Mouse (Mus musculus): ENCODE measurements around the gene Col4a3bp. TPM values are rescaled to one million over a fixed set of nuclear protein-coding genes. Genes with fewer than 3 reads are reported as not detected.

The Col4a3bp gene
- 7.7 and 9.2 TPM in 2 replicates for polyA plus RNA-seq (2015; fragmentation: Nextera tagmentation; extraction: Ambion mirVana)

- WGBS = under 1% methylated on average over 36 of the region's 50 CpGs
- Histone ChIP-seq H3K27me3 (replicated peaks) (no peaks in the 10 kb centered on the region), H3K4me1 (peaks cover 15% of the 10 kb centered on the region), H3K4me2 (peak within 1 kb of the TSS; percentile 76), H3K9me3 (no peaks in the 10 kb centered on the region), H3K4me3 (peak within 1 kb of the TSS; percentile 88), H3K27ac (peak within 1 kb of the TSS; percentile 98), H3K9ac (peak within 1 kb of the TSS; percentile 93), H3K36me3 (replicated peaks) (no peaks in the 10 kb centered on the region)
- ATAC-seq (replicated peaks) = peak; percentile 99
These were observed at the start of gene Col4a3bp, which contains the start of gene Polk for GRCm38 (mm10) chr13:96542081-96542889. TSS of gene Col4a3bp (plus strand) at chr13:96542618. TSS of gene Polk (minus strand) at chr13:96542579.

- H3K4me2 ChIP-seq = no peak overlapping the region
- no peak overlapping the region for H3K4me3 ChIP-seq
- ATAC-seq (replicated peaks) = no peak
- no peaks in the 10 kb centered on the region for H3K36me3 ChIP-seq (replicated peaks)
- no peak overlapping the region for H3K9ac ChIP-seq
- H3K27me3 ChIP-seq (replicated peaks) = no peaks in the 10 kb centered on the region
- WGBS = 86% methylated on average over 8 of the region's 8 CpGs
- no peaks in the 10 kb centered on the region for H3K9me3 ChIP-seq
- no peaks in the 10 kb centered on the region for H3K4me1 ChIP-seq
- H3K27ac ChIP-seq = no peak overlapping the region
These were observed 45.8 kb upstream of the Col4a3bp start for GRCm38 (mm10) chr13:96496630-96497029.

GRCm38 (mm10) chr13:96499891-96500290, 42.5 kb upstream of the Col4a3bp start:
- no peak overlapping the region for H3K9ac ChIP-seq
- no peaks in the 10 kb centered on the region for H3K36me3 ChIP-seq (replicated peaks)
- H3K4me1 ChIP-seq = no peaks in the 10 kb centered on the region
- no peaks in the 10 kb centered on the region for H3K9me3 ChIP-seq
- H3K27me3 ChIP-seq (replicated peaks) = no peaks in the 10 kb centered on the region
- no peak overlapping the region for H3K27ac ChIP-seq
- ATAC-seq (replicated peaks) = no peak
- 77% methylated on average over 2 of the region's 2 CpGs for WGBS
- H3K4me3 ChIP-seq = no peak overlapping the region
- H3K4me2 ChIP-seq = no peak overlapping the region

- 90% methylated on average over 4 of the region's 4 CpGs for WGBS
- H3K36me3 ChIP-seq (replicated peaks) = no peaks in the 10 kb centered on the region
- no peak for ATAC-seq (replicated peaks)
- H3K4me1 ChIP-seq = no peaks in the 10 kb centered on the region
- no peaks in the 10 kb centered on the region for H3K27me3 ChIP-seq (replicated peaks)
- no peak overlapping the region for H3K4me2 ChIP-seq
- no peaks in the 10 kb centered on the region for H3K9me3 ChIP-seq
- no peak overlapping the region for H3K4me3 ChIP-seq
- no peak overlapping the region for H3K9ac ChIP-seq
- no peak overlapping the region for H3K27ac ChIP-seq
These were observed 36.8 kb upstream of the Col4a3bp start for GRCm38 (mm10) chr13:96505661-96506060.

- H3K27ac ChIP-seq = no peak overlapping the region
- H3K27me3 ChIP-seq (replicated peaks) = no peaks in the 10 kb centered on the region
- no peak overlapping the region for H3K9ac ChIP-seq
- H3K4me1 ChIP-seq = no peaks in the 10 kb centered on the region
- H3K4me2 ChIP-seq = no peak overlapping the region
- no peak overlapping the region for H3K4me3 ChIP-seq
- 88% methylated on average over 6 of the region's 6 CpGs for WGBS
- H3K36me3 ChIP-seq (replicated peaks) = no peaks in the 10 kb centered on the region
- no peak for ATAC-seq (replicated peaks)
- no peaks in the 10 kb centered on the region for H3K9me3 ChIP-seq
These were observed 36.1 kb upstream of the Col4a3bp start for GRCm38 (mm10) chr13:96506313-96506712.

GRCm38 (mm10) chr13:96507541-96507940, 34.9 kb upstream of the Col4a3bp start:
- Histone ChIP-seq H3K9ac (no peak overlapping the region), H3K36me3 (replicated peaks) (no peaks in the 10 kb centered on the region), H3K9me3 (no peaks in the 10 kb centered on the region), H3K4me2 (no peak overlapping the region), H3K27me3 (replicated peaks) (no peaks in the 10 kb centered on the region), H3K4me3 (no peak overlapping the region), H3K27ac (no peak overlapping the region), H3K4me1 (no peaks in the 10 kb centered on the region)
- WGBS = 92% methylated on average over 4 of the region's 4 CpGs
- no peak for ATAC-seq (replicated peaks)

GRCm38 (mm10) chr13:96510635-96511034, 31.8 kb upstream of the Col4a3bp start:
- Histone ChIP-seq H3K4me1 (no peaks in the 10 kb centered on the region), H3K4me2 (no peak overlapping the region), H3K9ac (no peak overlapping the region), H3K9me3 (no peaks in the 10 kb centered on the region), H3K27me3 (replicated peaks) (no peaks in the 10 kb centered on the region), H3K36me3 (replicated peaks) (no peaks in the 10 kb centered on the region), H3K4me3 (no peak overlapping the region), H3K27ac (no peak overlapping the region)
- WGBS = 87% methylated on average over 13 of the region's 13 CpGs
- ATAC-seq (replicated peaks) = no peak

GRCm38 (mm10) chr13:96511262-96511661, 31.2 kb upstream of the Col4a3bp start:
- Histone ChIP-seq H3K4me1 (no peaks in the 10 kb centered on the region), H3K27ac (no peak overlapping the region), H3K4me3 (no peak overlapping the region), H3K27me3 (replicated peaks) (no peaks in the 10 kb centered on the region), H3K9ac (no peak overlapping the region), H3K36me3 (replicated peaks) (no peaks in the 10 kb centered on the region), H3K9me3 (no peaks in the 10 kb centered on the region), H3K4me2 (no peak overlapping the region)
- 86% methylated on average over 1 of the region's 1 CpGs for WGBS
- ATAC-seq (replicated peaks) = no peak

GRCm38 (mm10) chr13:96511893-96512292, 30.5 kb upstream of the Col4a3bp start:
- 77% methylated on average over 5 of the region's 5 CpGs for WGBS

GRCm38 (mm10) chr13:96514154-96514942, 28.1 kb upstream of the Col4a3bp start:
- H3K4me3 ChIP-seq = no peak overlapping the region
- H3K4me2 ChIP-seq = no peak overlapping the region
- no peak overlapping the region for H3K9ac ChIP-seq
- H3K4me1 ChIP-seq = no peaks in the 10 kb centered on the region
- H3K9me3 ChIP-seq = no peaks in the 10 kb centered on the region
- no peaks in the 10 kb centered on the region for H3K27me3 ChIP-seq (replicated peaks)
- 90% methylated on average over 5 of the region's 5 CpGs for WGBS
- H3K36me3 ChIP-seq (replicated peaks) = no peaks in the 10 kb centered on the region
- no peak for ATAC-seq (replicated peaks)
- no peak overlapping the region for H3K27ac ChIP-seq

More at GRCm38 (mm10) chr13:96511893-96512292, 30.5 kb upstream of the Col4a3bp start:
- no peak for ATAC-seq (replicated peaks)
- Histone ChIP-seq H3K27me3 (replicated peaks) (no peaks in the 10 kb centered on the region), H3K4me3 (no peak overlapping the region), H3K36me3 (replicated peaks) (no peaks in the 10 kb centered on the region), H3K9ac (no peak overlapping the region), H3K4me1 (no peaks in the 10 kb centered on the region), H3K9me3 (no peaks in the 10 kb centered on the region), H3K4me2 (no peak overlapping the region), H3K27ac (no peak overlapping the region)

GRCm38 (mm10) chr13:96516249-96516648, 26.2 kb upstream of the Col4a3bp start:
- Histone ChIP-seq H3K9me3 (no peaks in the 10 kb centered on the region), H3K4me2 (no peak overlapping the region), H3K36me3 (replicated peaks) (no peaks in the 10 kb centered on the region), H3K9ac (no peak overlapping the region), H3K27ac (no peak overlapping the region), H3K27me3 (replicated peaks) (no peaks in the 10 kb centered on the region), H3K4me3 (no peak overlapping the region), H3K4me1 (no peaks in the 10 kb centered on the region)
- WGBS = 98% methylated on average over 9 of the region's 9 CpGs
- ATAC-seq (replicated peaks) = no peak

GRCm38 (mm10) chr13:96517335-96517734, 25.1 kb upstream of the Col4a3bp start:
- Histone ChIP-seq H3K36me3 (replicated peaks) (no peaks in the 10 kb centered on the region), H3K9ac (no peak overlapping the region), H3K4me1 (no peaks in the 10 kb centered on the region), H3K4me2 (no peak overlapping the region), H3K4me3 (no peak overlapping the region), H3K27me3 (replicated peaks) (no peaks in the 10 kb centered on the region), H3K9me3 (no peaks in the 10 kb centered on the region), H3K27ac (no peak overlapping the region)
- ATAC-seq (replicated peaks) = no peak
- 97% methylated on average over 2 of the region's 2 CpGs for WGBS
